ENCODE assay signal across 8 mouse cellular contexts in genomic region chr17:45564531-45565084, GRCm38 (mm10). TPM values are rescaled to one million over a fixed set of nuclear protein-coding genes. Genes with fewer than 3 reads are reported as not detected.
DNase-seq lines count a peak whose midpoint lies in the region; TF ChIP-seq lines count a peak whose summit lies in the region.

No protein-coding gene starts in this region.

- TF ChIP-seq CTCF in cerebellum, adult 2 months (IDR thresholded peaks at IDR 0.05; ENCODE audit: borderline replicate concordance, insufficient read depth, low read depth, low read length) = no peak
- TF ChIP-seq CTCF in testis, adult 2 months (IDR thresholded peaks at IDR 0.05; ENCODE audit: control insufficient read depth, insufficient read depth, insufficient replicate concordance, low read depth, low read length) = no peak

- TF ChIP-seq POLR2A in cerebellum, adult 2 months (IDR thresholded peaks at IDR 0.05; ENCODE audit: borderline replicate concordance, insufficient read depth, low read length) = no peak
- TF ChIP-seq POLR2A in testis, adult 2 months (IDR thresholded peaks at IDR 0.05; ENCODE audit: control insufficient read depth, low read depth, low read length) = no peak

- H3K27ac ChIP-seq in cerebellum, adult 2 months (ENCODE audit: insufficient read depth, low read length) = no peak overlapping the region
- peak overlapping the region; percentile 55 for H3K27ac ChIP-seq in testis, adult 2 months (ENCODE audit: control insufficient read depth, insufficient read depth, low read depth, low read length)

- no peaks in the 10 kb centered on the region; the same call in 1 of the 2 replicates for H3K36me3 ChIP-seq in testis, adult 2 months (ENCODE audit: control insufficient read depth, insufficient read depth, low read length)

- H3K4me3 ChIP-seq in cerebellum, adult 2 months (replicated peaks; ENCODE audit: insufficient read depth, low read depth, low read length) = peak overlapping the region; percentile 74
- H3K4me3 ChIP-seq in testis, adult 2 months (ENCODE audit: control insufficient read depth, low read depth, low read length) = peak overlapping the region; percentile 83

- DNase-seq in cerebellum, adult 2 months = peak; percentile 45 to 47
- no peak for DNase-seq in cerebellum, postnatal 36 days
- no peak for DNase-seq in testis, postnatal 10 days (ENCODE audit: low spot score)
- DNase-seq in kidney, postnatal 4 days = peak; percentile 30 to 57
- peak; percentile 32 for DNase-seq in retina, embryonic 14.5 days (ENCODE audit: low spot score)
- DNase-seq in gastrocnemius, postnatal 36 days = no peak
- DNase-seq in gastrocnemius, postnatal 14 days = no peak

- H3K4me1 ChIP-seq in cerebellum, adult 2 months (ENCODE audit: control insufficient read depth, insufficient read depth, low read length) = peaks cover 22% of the 10 kb centered on the region
- H3K4me1 ChIP-seq in testis, adult 2 months (ENCODE audit: control insufficient read depth, insufficient read depth, low read length) = peaks cover 9% of the 10 kb centered on the region

- intact Hi-C loops in gastrocnemius, postnatal 36 days (cut with DNase I) = no loop called here
- intact Hi-C loops in gastrocnemius, postnatal 14 days (cut with DNase I; ENCODE audit: low total_unique reads) = no loop called here

- 5% methylated on average over 18 of the region's 18 CpGs for WGBS in cerebellum, adult 2 months

- no peaks in the 10 kb centered on the region for H3K27me3 ChIP-seq in cerebellum, adult 2 months (ENCODE audit: control insufficient read depth, insufficient read depth, low read length)
- no peaks in the 10 kb centered on the region for H3K27me3 ChIP-seq in testis, adult 2 months (ENCODE audit: control insufficient read depth, insufficient read depth, low read length)

RNA-seq across cellular contexts. Expression of gene Slc35b2, which starts 0.9 kb away (rescaled TPM):
- polyA plus RNA-seq in cerebellum, adult 2 months (2012; rRNA removed) = 71.3 and 74.0 TPM in 2 replicates
- 26.6 and 35.6 TPM in 2 replicates for polyA plus RNA-seq in testis, adult 2 months (2012; rRNA removed)
- 10 to 100 TPM; 17.3 to 21.4 TPM for total RNA-seq in gastrocnemius, postnatal 36 days (2021)
- 10 to 100 TPM; 25.6 to 28.6 TPM for total RNA-seq in gastrocnemius, postnatal 14 days (2021)

RNA-seq across cellular contexts. Expression of gene Hsp90ab1, which starts 8.5 kb away (rescaled TPM):
- 915 and 924 TPM in 2 replicates for polyA plus RNA-seq in cerebellum, adult 2 months (2012; rRNA removed)
- polyA plus RNA-seq in testis, adult 2 months (2012; rRNA removed) = 99.1 and 109 TPM in 2 replicates
- total RNA-seq in gastrocnemius, postnatal 36 days (2021) = 100 to 1,000 TPM; 866 to 924 TPM
- 100 to 1,000 TPM; 735 to 778 TPM for total RNA-seq in gastrocnemius, postnatal 14 days (2021)

RNA-seq across cellular contexts. Expression of gene Nfkbie, which starts 9.1 kb away (rescaled TPM):
- polyA plus RNA-seq in cerebellum, adult 2 months (2012; rRNA removed) = 12.5 and 13.5 TPM in 2 replicates
- 0.83 and 0.95 TPM in 2 replicates for polyA plus RNA-seq in testis, adult 2 months (2012; rRNA removed)
- total RNA-seq in gastrocnemius, postnatal 36 days (2021) = under 1 TPM; 0.64 to 0.79 TPM
- 1 to 10 TPM; 1.1 to 1.4 TPM for total RNA-seq in gastrocnemius, postnatal 14 days (2021)

RNA-seq across cellular contexts. Expression of gene Tmem151b, which starts 15.1 kb away (rescaled TPM):
- 125 and 130 TPM in 2 replicates for polyA plus RNA-seq in cerebellum, adult 2 months (2012; rRNA removed)
- 0.35 and 0.37 TPM in 2 replicates for polyA plus RNA-seq in testis, adult 2 months (2012; rRNA removed)
- total RNA-seq in gastrocnemius, postnatal 36 days (2021) = under 1 TPM in 1 of 2 experiments, not detected in 1; 0.13 TPM
- under 1 TPM in 1 of 2 experiments, not detected in 1; 0.06 TPM for total RNA-seq in gastrocnemius, postnatal 14 days (2021)

RNA-seq across cellular contexts. Expression of gene Slc29a1, which starts 34.8 kb away (rescaled TPM):
- polyA plus RNA-seq in cerebellum, adult 2 months (2012; rRNA removed) = 72.2 and 75.6 TPM in 2 replicates
- 138 and 143 TPM in 2 replicates for polyA plus RNA-seq in testis, adult 2 months (2012; rRNA removed)
- 10 to 100 TPM; 30.3 to 35.8 TPM for total RNA-seq in gastrocnemius, postnatal 36 days (2021)
- 10 to 100 TPM; 59.2 to 71.6 TPM for total RNA-seq in gastrocnemius, postnatal 14 days (2021)

Comparison
In these comparisons a context has a peak if more than half of its experiments do, and no peak if none do; other contexts are left out.
1. DNase-seq: peak in cerebellum, adult 2 months (2 of 2), kidney, postnatal 4 days (2 of 2) and retina, embryonic 14.5 days (single experiment); none in cerebellum, postnatal 36 days (0 of 2), testis, postnatal 10 days (single experiment), gastrocnemius, postnatal 36 days (0 of 2) and gastrocnemius, postnatal 14 days (single experiment).